Mouse (Mus musculus) urinary bladder, adult 2 months (tissue): ENCODE data around the gene Catsper2. TPM values are rescaled to one million over a fixed set of nuclear protein-coding genes. Genes with fewer than 3 reads are reported as not detected.

Source experiments
- DNase-seq: peaks from one replicate; pipeline ENCODE4 v3.0.0; 2022; ENCODE audit warnings: low spot score
- polyA plus RNA-seq: library from polyadenylated mRNA; depleted of rRNA; stranded (reverse); fragments of >200 nt; gene quantifications from 2 replicates; pipeline ENCODE4 v1.2.3, GENCODE M21; 2012; rRNA removed

Gene Catsper2
- polyA plus RNA-seq, 1 experiment, result 2.7 TPM

DNA sequence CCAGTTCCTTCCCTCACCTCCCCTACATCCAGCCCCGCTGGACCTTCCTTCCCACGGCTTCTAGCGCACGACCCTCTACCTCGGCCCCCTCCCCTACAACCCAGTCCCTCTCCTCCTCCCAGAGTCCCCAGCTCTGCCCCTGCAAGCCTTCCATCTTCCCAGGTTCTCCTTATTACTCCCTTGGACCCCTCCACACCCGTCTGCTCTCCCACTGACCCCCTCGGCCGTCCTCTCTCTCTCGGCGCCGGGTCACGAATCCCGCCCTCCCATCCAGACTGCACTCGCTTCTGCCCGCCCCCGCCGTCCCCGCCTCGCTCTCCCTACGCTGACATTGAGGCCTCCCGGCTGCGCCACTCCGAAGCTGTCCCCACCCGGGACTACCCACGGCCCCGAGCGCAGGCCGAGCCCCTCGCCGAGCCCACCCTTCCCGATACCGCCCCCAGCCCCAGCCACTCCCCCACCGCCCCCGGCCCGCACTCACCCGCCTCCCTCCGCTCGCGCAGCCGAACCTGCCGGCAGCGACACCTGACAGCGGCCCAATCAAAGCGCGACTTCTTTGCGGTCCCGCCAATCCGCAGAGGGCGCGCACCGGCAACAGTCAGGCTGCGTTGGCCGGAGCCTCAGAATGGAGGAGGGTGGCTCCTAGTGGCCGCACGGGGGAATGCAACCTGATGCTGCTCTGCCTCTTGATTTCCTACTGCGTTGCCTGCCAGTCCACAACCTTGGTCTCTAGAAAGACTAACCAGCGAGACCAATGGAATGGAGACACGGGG, 58.6 kb downstream of the Catsper2 start, which contains the start of gene Ppip5k1:
TSS of gene Ppip5k1 (minus strand) at position 577 of the 773 bp plus-strand sequence.
- peak; percentile 92 for DNase-seq

DNA sequence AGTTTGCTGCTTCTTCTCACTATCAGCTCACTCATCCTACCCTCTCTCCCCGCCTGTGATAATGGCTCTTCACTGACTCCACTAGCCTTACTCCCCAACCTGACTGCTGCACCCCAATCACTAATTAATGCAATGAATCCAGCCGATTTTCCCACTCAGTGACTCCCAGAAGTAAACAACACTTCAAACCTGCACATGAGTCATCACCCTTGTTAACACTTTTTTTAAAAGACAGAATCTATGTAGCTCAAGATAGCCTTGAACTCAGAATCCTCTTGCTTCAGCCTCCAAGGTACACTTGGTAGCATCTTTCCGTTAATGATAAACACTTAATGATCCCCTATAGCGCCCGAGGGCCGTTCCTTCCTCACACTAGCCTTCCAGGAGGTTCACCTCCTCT, 59.2 kb downstream of the Catsper2 start:
- DNase-seq, result no peak

DNA sequence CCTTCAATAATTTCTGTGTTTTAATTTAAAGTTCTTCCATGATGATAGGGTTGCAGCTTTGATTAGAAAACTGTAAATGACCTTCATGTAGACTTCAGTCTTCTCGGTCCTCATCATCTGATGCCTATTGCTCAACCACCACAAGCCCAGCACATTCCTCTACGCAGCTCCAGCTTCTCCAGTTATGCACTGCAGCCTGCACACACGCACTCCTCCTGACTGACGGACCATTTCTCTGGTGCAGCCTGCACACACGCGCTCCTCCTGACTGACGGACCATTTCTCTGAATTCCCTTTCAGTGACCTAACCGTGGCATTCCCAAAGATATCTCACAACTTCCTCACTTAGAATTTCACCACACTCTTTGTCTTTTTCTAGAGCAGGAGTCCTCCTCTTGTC, 60.4 kb downstream of the Catsper2 start:
- DNase-seq, result no peak

Other genes starting within 250 kb of the Catsper2 start
- gene Tubgcp4, start 243.1 kb downstream of the Catsper2 start, polyA plus RNA-seq, result 25.1 and 34.3 TPM in 2 replicates
- gene Zscan29, start 242.7 kb downstream of the Catsper2 start, polyA plus RNA-seq, result 6.6 and 9.4 TPM in 2 replicates
- 41.6 and 41.7 TPM in 2 replicates for gene Trp53bp1, start 142.4 kb downstream of the Catsper2 start, polyA plus RNA-seq
- gene Map1a, start 124.2 kb downstream of the Catsper2 start, polyA plus RNA-seq, result 7.5 and 15.9 TPM in 2 replicates
- 25.3 and 27.1 TPM in 2 replicates for gene Ppip5k1, start 58.4 kb downstream of the Catsper2 start, polyA plus RNA-seq
- gene Ckmt1, start 56.1 kb downstream of the Catsper2 start, polyA plus RNA-seq, result 64.1 and 65.3 TPM in 2 replicates
- gene Strc, start 26.6 kb downstream of the Catsper2 start, polyA plus RNA-seq, result 0.10 and 0.14 TPM in 2 replicates
- 173 and 200 TPM in 2 replicates for gene Pdia3, start within 50 bp of the Catsper2 start, polyA plus RNA-seq
- 1.1 and 1.3 TPM in 2 replicates for gene Ell3, start 30.5 kb upstream of the Catsper2 start, polyA plus RNA-seq
- 328 and 503 TPM in 2 replicates for gene Serf2, start 35.4 kb upstream of the Catsper2 start, polyA plus RNA-seq
- 22.9 and 28.2 TPM in 2 replicates for gene Hypk, start 39.5 kb upstream of the Catsper2 start, polyA plus RNA-seq
- 0.52 and 0.59 TPM in 2 replicates for gene Serinc4, start 43.0 kb upstream of the Catsper2 start, polyA plus RNA-seq
- gene Mfap1b, start 60.3 kb upstream of the Catsper2 start, polyA plus RNA-seq, result 23.0 and 28.6 TPM in 2 replicates
- gene Mfap1a, start 92.9 kb upstream of the Catsper2 start, polyA plus RNA-seq, result 14.4 and 21.3 TPM in 2 replicates
- gene Wdr76, start 92.9 kb upstream of the Catsper2 start, polyA plus RNA-seq, result 3.7 and 4.1 TPM in 2 replicates